23 mouse cellular contexts compared by ENCODE assay signal in the genomic region with DNA sequence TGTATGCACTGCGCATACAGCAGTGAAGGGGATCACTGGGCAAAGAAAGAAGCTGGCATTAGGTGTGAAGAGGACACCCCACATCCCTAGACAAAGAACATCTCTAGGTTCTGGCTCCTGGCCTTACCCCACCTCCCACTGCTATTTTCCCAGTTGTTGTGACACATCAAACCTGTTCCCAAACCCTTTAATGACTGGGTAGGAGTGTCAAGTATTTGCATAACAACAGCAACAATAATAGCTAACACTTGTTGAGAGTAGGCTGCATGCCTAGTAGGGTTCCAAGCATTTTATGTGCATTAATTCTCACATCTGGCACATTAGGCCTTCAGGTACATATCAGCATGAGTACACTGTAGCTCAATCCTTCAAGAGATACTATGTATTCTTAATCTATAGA. TPM values are rescaled to one million over a fixed set of nuclear protein-coding genes. Genes with fewer than 3 reads are reported as not detected.
DNase-seq lines count a peak whose midpoint lies in the region; ATAC-seq and TF ChIP-seq lines count a peak whose summit lies in the region.
"Had no signal": no experiment of that assay in that cellular context is flagged by ENCODE, and none has a peak within 500 bp of the region (broad histone marks: within the 10 kb centered on the region; RNA-seq: fewer than 3 reads in every experiment).

No protein-coding gene starts in this region.

- no peak for TF ChIP-seq CTCF in kidney, adult 2 months (conservative IDR thresholded peaks at IDR 0.05; ENCODE audit: insufficient read depth, insufficient read length, low read depth, low read length)
- TF ChIP-seq CTCF in stomach, postnatal 0 days (IDR thresholded peaks at IDR 0.05; ENCODE audit: low read depth): no peak

- no peak overlapping the region for H3K9ac ChIP-seq in stomach, embryonic 16.5 days (ENCODE audit: low read length)
- H3K9ac ChIP-seq in stomach, postnatal 0 days (ENCODE audit: low read length): no peak overlapping the region
- no peak overlapping the region for H3K9ac ChIP-seq in liver, embryonic 13.5 days
- no peak overlapping the region for H3K9ac ChIP-seq in midbrain, embryonic 15.5 days
- H3K9ac ChIP-seq: embryonic facial prominence, embryonic 15.5 days; heart, embryonic 12.5 days had no signal

- H3ac ChIP-seq in myocyte (ENCODE audit: control insufficient read depth, insufficient read length): no peak overlapping the region

- no peak overlapping the region for H3K27ac ChIP-seq in kidney, adult 2 months (ENCODE audit: insufficient read depth, low read depth, low read length)
- H3K27ac ChIP-seq in stomach, embryonic 16.5 days (ENCODE audit: low read length): 0 out of 2 replicates have a peak overlapping the region, but pooled peaks have one; percentile 74
- no peak overlapping the region; the same call in 1 of the 2 replicates for H3K27ac ChIP-seq in stomach, postnatal 0 days (replicated peaks)
- H3K27ac ChIP-seq in liver, embryonic 13.5 days: peak overlapping the region; percentile 84
- H3K27ac ChIP-seq in midbrain, embryonic 15.5 days: no peak overlapping the region
- H3K27ac ChIP-seq: embryonic facial prominence, embryonic 15.5 days; gastrocnemius, adult 2 months had no signal

- no peaks in the 10 kb centered on the region for H3K36me3 ChIP-seq in kidney, adult 2 months (ENCODE audit: control insufficient read depth, insufficient read depth, low read length)
- H3K36me3 ChIP-seq in stomach, embryonic 16.5 days (ENCODE audit: control insufficient read depth, insufficient read depth, low read length): no peaks in the 10 kb centered on the region
- H3K36me3 ChIP-seq in stomach, postnatal 0 days (ENCODE audit: control insufficient read depth, insufficient read depth, low read length): no peaks in the 10 kb centered on the region
- H3K36me3 ChIP-seq in liver, embryonic 13.5 days: no peaks in the 10 kb centered on the region
- no peaks in the 10 kb centered on the region for H3K36me3 ChIP-seq in myocyte (ENCODE audit: control insufficient read depth, insufficient read depth)
- no peaks in the 10 kb centered on the region for H3K36me3 ChIP-seq in midbrain, embryonic 15.5 days (replicated peaks)
- H3K36me3 ChIP-seq: embryonic facial prominence, embryonic 15.5 days; G1E; heart, embryonic 12.5 days had no signal

- no peak overlapping the region for H3K4me3 ChIP-seq in kidney, adult 2 months (ENCODE audit: insufficient read depth, low read depth, low read length)
- H3K4me3 ChIP-seq in stomach, embryonic 16.5 days (replicated peaks; ENCODE audit: low read length): no peak overlapping the region
- H3K4me3 ChIP-seq in stomach, postnatal 0 days (ENCODE audit: low read depth, low read length): no peak overlapping the region
- no peak overlapping the region for H3K4me3 ChIP-seq in liver, embryonic 13.5 days (replicated peaks)
- no peak overlapping the region for H3K4me3 ChIP-seq in myocyte
- no peak overlapping the region for H3K4me3 ChIP-seq in midbrain, embryonic 15.5 days
- H3K4me3 ChIP-seq: embryonic facial prominence, embryonic 15.5 days; erythroblast, embryonic 14.5 days; gastrocnemius, adult 2 months; heart, embryonic 12.5 days had no signal

- peak; percentile 28 for DNase-seq in kidney, adult 2 months
- DNase-seq in kidney, postnatal 14 days: no peak
- DNase-seq in stomach, postnatal 0 days (ENCODE audit: low spot score): no peak
- DNase-seq in liver, embryonic 13.5 days: no peak
- no peak for DNase-seq in adrenal gland, adult (ENCODE audit: inconsistent age in 2 of 2, low spot score in 1 of 2)
- DNase-seq: adrenal gland, adult 8-10 months; cerebellum, adult 11 months; cerebellum, adult 8-10 months; cerebellum, postnatal 14 days; embryo, embryonic 11 days; gastrocnemius, adult 2 months; gastrocnemius, postnatal 25 days; heart, postnatal 36 days had no signal

- no peak for TF ChIP-seq POLR2A in kidney, adult 2 months (IDR thresholded peaks at IDR 0.05; ENCODE audit: low read depth, low read length)
- no peak for TF ChIP-seq POLR2A in myocyte (IDR thresholded peaks at IDR 0.05; ENCODE audit: insufficient read length, low read depth)

- TF ChIP-seq EP300 in stomach, postnatal 0 days (optimal IDR thresholded peaks at IDR 0.05): no peak

- WGBS in kidney, adult 2 months: 59% methylated on average over 1 of the region's 1 CpGs
- 46% methylated on average over 1 of the region's 1 CpGs for WGBS in stomach, embryonic 16.5 days
- 48% methylated on average over 1 of the region's 1 CpGs for WGBS in stomach, postnatal 0 days
- WGBS in liver, embryonic 13.5 days (ENCODE audit: insufficient replicate concordance): 92% methylated on average over 1 of the region's 1 CpGs
- WGBS in midbrain, embryonic 15.5 days: 87% methylated on average over 1 of the region's 1 CpGs

- H3K4me2 ChIP-seq in stomach, embryonic 16.5 days (ENCODE audit: low read depth, low read length): no peak overlapping the region
- H3K4me2 ChIP-seq in stomach, postnatal 0 days (replicated peaks; ENCODE audit: low read depth): no peak overlapping the region
- H3K4me2 ChIP-seq in liver, embryonic 13.5 days: no peak overlapping the region
- H3K4me2 ChIP-seq in myocyte (ENCODE audit: low read depth): peak overlapping the region; percentile 67
- H3K4me2 ChIP-seq in midbrain, embryonic 15.5 days: no peak overlapping the region
- H3K4me2 ChIP-seq: embryonic facial prominence, embryonic 15.5 days; heart, embryonic 12.5 days had no signal

- ATAC-seq in stomach, embryonic 16.5 days (ENCODE audit: insufficient read depth, low FRiP score): 0 out of 2 replicates have a peak, but pooled peaks have one; percentile 31
- ATAC-seq in stomach, postnatal 0 days (ENCODE audit: low FRiP score, low TSS enrichment): no peak
- ATAC-seq in liver, embryonic 13.5 days (ENCODE audit: low read depth): no peak
- no peak for ATAC-seq in midbrain, embryonic 15.5 days (replicated peaks)
- ATAC-seq: CD4-positive, CD25-positive, alpha-beta regulatory T cell, adult 4 months; hindbrain, embryonic 16.5 days; inflammation-experienced regulatory T-cells, adult 6 months had no signal

- H3K79me2 ChIP-seq in myocyte (ENCODE audit: control insufficient read depth, insufficient read depth): no peaks in the 10 kb centered on the region

- H3K4me1 ChIP-seq in kidney, adult 2 months (ENCODE audit: control insufficient read depth, insufficient read depth, low read length): peaks cover 4% of the 10 kb centered on the region; the same call in 1 of the 2 replicates
- H3K4me1 ChIP-seq in stomach, embryonic 16.5 days (ENCODE audit: control insufficient read depth, insufficient read depth, low read length): no peaks in the 10 kb centered on the region
- no peaks in the 10 kb centered on the region for H3K4me1 ChIP-seq in stomach, postnatal 0 days (replicated peaks; ENCODE audit: control insufficient read depth, insufficient read depth)
- peaks cover 38% of the 10 kb centered on the region for H3K4me1 ChIP-seq in liver, embryonic 13.5 days (replicated peaks)
- H3K4me1 ChIP-seq in midbrain, embryonic 15.5 days: no peaks in the 10 kb centered on the region
- H3K4me1 ChIP-seq: embryonic facial prominence, embryonic 15.5 days; heart, embryonic 12.5 days had no signal

- H3K9me3 ChIP-seq in stomach, embryonic 16.5 days (replicated peaks; ENCODE audit: control insufficient read depth, low read length): no peaks in the 10 kb centered on the region; the same call in 1 of the 2 replicates
- H3K9me3 ChIP-seq in stomach, postnatal 0 days (ENCODE audit: control insufficient read depth, low read length): no peaks in the 10 kb centered on the region
- H3K9me3 ChIP-seq in liver, embryonic 13.5 days (replicated peaks): no peaks in the 10 kb centered on the region
- no peaks in the 10 kb centered on the region for H3K9me3 ChIP-seq in midbrain, embryonic 15.5 days
- H3K9me3 ChIP-seq: embryonic facial prominence, embryonic 15.5 days; G1E had no signal

- no peaks in the 10 kb centered on the region for H3K27me3 ChIP-seq in kidney, adult 2 months (replicated peaks; ENCODE audit: control insufficient read depth, insufficient read depth, low read length)
- H3K27me3 ChIP-seq in stomach, embryonic 16.5 days (ENCODE audit: control insufficient read depth, insufficient read depth, low read length): no peaks in the 10 kb centered on the region
- H3K27me3 ChIP-seq in stomach, postnatal 0 days (ENCODE audit: control insufficient read depth, insufficient read depth, low read length): no peaks in the 10 kb centered on the region
- H3K27me3 ChIP-seq in liver, embryonic 13.5 days: no peaks in the 10 kb centered on the region
- H3K27me3 ChIP-seq in myocyte (ENCODE audit: control insufficient read depth, insufficient read depth, insufficient read length): no peaks in the 10 kb centered on the region
- no peaks in the 10 kb centered on the region for H3K27me3 ChIP-seq in midbrain, embryonic 15.5 days (replicated peaks)
- H3K27me3 ChIP-seq: embryonic facial prominence, embryonic 15.5 days; heart, embryonic 12.5 days had no signal

TF ChIP-seq in myocyte, 11 proteins besides CTCF, POLR2A, EP300 and RAD21:
- no peak for TF ChIP-seq TCF12 (IDR thresholded peaks at IDR 0.05; ENCODE audit: insufficient read depth, poor library complexity, severe bottlenecking)
- TF ChIP-seq REST (IDR thresholded peaks at IDR 0.05; ENCODE audit: insufficient read depth, insufficient read length): no peak
- no peak for TF ChIP-seq MYOG (IDR thresholded peaks at IDR 0.05; ENCODE audit: control insufficient read depth in 1 of 3, insufficient read depth in 1 of 3, insufficient read length in 2 of 3, low read depth in 2 of 3)
- TF ChIP-seq CEBPB (IDR thresholded peaks at IDR 0.05; ENCODE audit: insufficient read depth, poor library complexity, severe bottlenecking): no peak
- peak in 1 of 3 experiments; percentile 60 for TF ChIP-seq MYOD1 (IDR thresholded peaks at IDR 0.05; ENCODE audit: control insufficient read depth in 1 of 3, insufficient read length in 2 of 3, low read depth in 2 of 3)

RNA-seq across cellular contexts. Expression of gene Gtpbp4, which starts 17.6 kb away (rescaled TPM):
- 4.7 and 7.5 TPM in 2 replicates for polyA plus RNA-seq in kidney, adult 2 months (2012; rRNA removed)
- polyA plus RNA-seq in stomach, embryonic 16.5 days (2015; fragmentation: Nextera tagmentation; extraction: Ambion mirVana): 62.2 and 64.8 TPM in 2 replicates
- 43.5 and 50.0 TPM in 2 replicates for polyA plus RNA-seq in stomach, postnatal 0 days (2015; fragmentation: Nextera tagmentation; extraction: Ambion mirVana)
- 65.5 and 70.4 TPM in 2 replicates for polyA plus RNA-seq in liver, embryonic 13.5 days (2015; fragmentation: Nextera tagmentation; extraction: Ambion mirVana)
- 27.0 TPM for polyA plus RNA-seq in myocyte (2012; fragmentation: generic; extraction: Trizol)
- 67.7 and 71.5 TPM in 2 replicates for polyA plus RNA-seq in midbrain, embryonic 15.5 days (2015; fragmentation: Nextera tagmentation; extraction: Ambion mirVana)

Comparison
In these comparisons a context has a peak if more than half of its experiments do, and no peak if none do; other contexts are left out.
1. H3K27ac ChIP-seq: peak in stomach, embryonic 16.5 days (single experiment) and liver, embryonic 13.5 days (single experiment); none in kidney, adult 2 months (single experiment), stomach, postnatal 0 days (single experiment) and midbrain, embryonic 15.5 days (single experiment).